Mouse (Mus musculus) left cerebral cortex, adult 11 months (tissue): ENCODE measurements at regions not wholly inside any gene's neighbourhood (a gene's known extent, or its start where the extent isn't known, plus 50 kb on each side); places are given as distances from the start of the nearest gene placed in this dataset.
A peak's percentile ranks its signal among the peaks of the same experiment; 100 is the strongest.

Source experiments
- DNase-seq: peaks from one replicate; pipeline ENCODE4 v3.0.0; 2022; ENCODE audit warnings: low spot score

GRCm38 (mm10) chr3:124849915-124850314 lies 269.0 kb upstream of the 1700003H04Rik start:
- DNase-seq, result no peak

GRCm38 (mm10) chr3:124820586-124820985 lies 239.7 kb upstream of the 1700003H04Rik start:
- peak; percentile 3 for DNase-seq

- no peak for DNase-seq
Observed at GRCm38 (mm10) chr3:124806891-124807290, 226.0 kb upstream of the 1700003H04Rik start.

- no peak for DNase-seq
Observed at GRCm38 (mm10) chr3:124789220-124790017, 208.5 kb upstream of the 1700003H04Rik start.

- DNase-seq, result no peak
Observed at GRCm38 (mm10) chr3:124788181-124788580, 207.3 kb upstream of the 1700003H04Rik start.

- no peak for DNase-seq
Observed at GRCm38 (mm10) chr3:124770326-124770725, 189.4 kb upstream of the 1700003H04Rik start.

DNA sequence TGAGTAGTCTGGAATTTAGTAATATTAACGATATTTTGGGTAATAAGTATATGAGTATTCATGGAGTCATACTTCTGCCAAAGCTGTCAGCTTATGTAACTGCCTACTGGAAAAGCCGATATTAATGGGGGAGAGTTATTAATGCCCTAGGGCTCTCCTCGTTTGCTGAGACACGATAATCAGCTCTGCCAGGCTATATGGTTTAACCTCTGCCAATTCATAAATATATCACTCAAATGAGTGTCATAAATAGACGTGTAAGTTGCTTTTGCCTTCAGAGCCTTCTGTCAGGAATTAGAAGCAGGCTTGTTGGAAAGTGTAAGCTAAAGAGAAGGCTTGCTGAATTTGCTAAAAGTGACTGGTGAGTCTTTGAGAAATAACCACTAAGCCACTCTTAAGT lies 188.4 kb upstream of the 1700003H04Rik start:
- no peak for DNase-seq

- no peak for DNase-seq
Observed at GRCm38 (mm10) chr3:124755693-124756435, 175.0 kb upstream of the 1700003H04Rik start.

DNA sequence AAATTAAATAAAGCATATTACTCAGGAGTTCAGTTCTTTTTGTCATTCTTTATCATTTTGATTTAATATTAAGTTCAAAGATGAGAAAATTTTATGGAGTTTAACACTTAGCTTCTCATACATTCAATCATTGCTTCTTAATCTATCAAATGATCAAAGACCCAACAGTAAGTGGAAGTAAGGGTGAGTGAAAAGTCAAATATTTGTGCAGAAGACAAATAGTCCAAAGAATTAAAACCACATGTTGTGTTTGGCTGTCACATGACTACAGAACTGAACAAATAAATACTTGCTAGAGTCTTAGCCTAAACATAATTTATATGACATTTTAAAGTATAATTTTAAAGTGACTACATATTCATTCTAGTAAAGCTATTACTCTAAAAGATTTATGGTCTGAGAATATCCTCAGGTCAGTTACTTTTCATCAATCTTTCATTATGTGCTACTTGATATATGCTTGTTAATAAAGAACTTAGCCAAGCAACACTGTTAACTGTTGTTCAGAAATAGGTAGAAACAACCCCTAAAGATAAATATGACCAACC lies 171.7 kb upstream of the 1700003H04Rik start:
- no peak for DNase-seq

- DNase-seq, result no peak
Observed at GRCm38 (mm10) chr3:124749314-124749713, 168.4 kb upstream of the 1700003H04Rik start.

DNA sequence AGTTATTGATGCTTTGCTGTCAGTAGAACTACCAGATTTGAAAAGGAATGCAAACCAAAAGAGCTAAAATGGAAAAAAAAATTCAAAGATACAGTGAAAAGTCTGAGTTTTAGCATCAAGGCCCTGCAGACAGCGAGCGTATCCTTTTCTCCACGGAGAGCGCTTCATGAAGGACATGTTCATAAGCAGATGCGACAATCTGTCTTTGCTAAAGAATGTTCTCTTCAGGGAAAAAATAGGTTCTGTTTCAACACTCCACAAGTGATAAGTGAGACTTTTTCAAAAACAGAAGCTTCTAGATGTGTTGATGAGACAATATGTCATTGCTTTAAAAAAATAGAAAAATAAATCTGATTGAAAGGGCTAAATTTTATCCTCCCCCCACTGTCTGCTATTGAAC lies 147.4 kb upstream of the 1700003H04Rik start:
- peak; percentile 26 for DNase-seq

GRCm38 (mm10) chr3:124712166-124712565 lies 131.3 kb upstream of the 1700003H04Rik start:
- no peak for DNase-seq

DNA sequence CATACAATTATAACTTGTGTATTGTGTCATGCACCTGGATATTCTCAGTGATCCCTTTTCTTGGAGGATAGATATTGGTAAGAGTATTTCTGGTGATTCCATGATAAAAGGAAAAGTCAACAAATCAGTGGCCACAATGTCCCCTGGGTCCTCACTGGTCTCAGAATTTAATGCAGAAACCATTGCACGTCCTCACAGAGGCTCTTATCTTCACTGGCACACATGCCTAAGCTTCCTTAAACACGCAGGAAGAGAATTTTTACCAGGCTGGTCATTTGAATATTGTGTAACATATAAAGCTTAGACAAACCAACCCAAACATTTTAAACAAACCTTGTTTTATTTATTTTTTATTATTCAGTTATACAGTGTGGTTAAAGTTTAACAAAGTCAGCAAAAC lies 92.7 kb upstream of the 1700003H04Rik start:
- DNase-seq, result no peak

- DNase-seq, result no peak
Observed at GRCm38 (mm10) chr3:124658153-124658552, 77.3 kb upstream of the 1700003H04Rik start.

GRCm38 (mm10) chr3:124633372-124633771 lies 52.5 kb upstream of the 1700003H04Rik start:
- DNase-seq, result no peak
